ENCODE assay signal across 22 mouse cellular contexts in the genomic region with DNA sequence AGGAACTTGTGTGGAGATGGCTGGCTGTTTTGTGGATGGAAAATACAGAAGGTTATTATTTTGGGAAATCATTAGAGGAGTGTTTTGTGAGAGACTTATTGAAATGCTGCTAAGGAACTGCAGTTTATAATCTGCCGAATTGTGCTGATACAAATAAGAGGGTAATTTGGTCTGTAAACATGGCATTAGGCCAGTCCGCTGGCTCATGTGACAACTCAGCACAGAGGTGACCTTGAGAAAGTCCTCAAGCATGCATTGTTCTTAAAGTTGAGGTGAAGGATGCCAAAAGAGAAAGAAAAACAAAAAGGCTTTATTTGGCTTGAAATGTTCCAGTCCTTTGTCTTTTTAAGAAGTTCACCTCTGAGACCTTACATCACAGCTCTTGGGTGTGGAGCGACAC. TPM values are rescaled to one million over a fixed set of nuclear protein-coding genes. Genes with fewer than 3 reads are reported as not detected.
A peak's percentile ranks its signal among the peaks of the same experiment; 100 is the strongest.
DNase-seq lines count a peak whose midpoint lies in the region; ATAC-seq and TF ChIP-seq lines count a peak whose summit lies in the region.
"Had no signal": no experiment of that assay in that cellular context is flagged by ENCODE, and none has a peak within 500 bp of the region (broad histone marks: within the 10 kb centered on the region; RNA-seq: fewer than 3 reads in every experiment).

No protein-coding gene starts in this region.

- peaks cover 11% of the 10 kb centered on the region; the same call in 1 of the 2 replicates for H3K4me1 ChIP-seq in kidney, adult 2 months (ENCODE audit: control insufficient read depth, insufficient read depth, low read length)
- H3K4me1 ChIP-seq in kidney, embryonic 16.5 days (ENCODE audit: insufficient read depth, low read length), result no peaks in the 10 kb centered on the region
- H3K4me1 ChIP-seq: limb, embryonic 10.5 days; liver, embryonic 13.5 days; megakaryocyte, embryonic 14.5 days had no signal

- no peak overlapping the region for H3K4me3 ChIP-seq in kidney, adult 2 months (ENCODE audit: insufficient read depth, low read depth, low read length)
- no peak overlapping the region for H3K4me3 ChIP-seq in kidney, embryonic 16.5 days (ENCODE audit: low read length)
- H3K4me3 ChIP-seq: erythroblast, embryonic 14.5 days; heart, embryonic 15.5 days; hindbrain, embryonic 10.5 days; limb, embryonic 10.5 days; liver, embryonic 13.5 days; megakaryocyte, embryonic 14.5 days had no signal

- peak overlapping the region; percentile 72; the same call in 1 of the 2 replicates for H3K27ac ChIP-seq in kidney, adult 2 months (ENCODE audit: insufficient read depth, low read depth, low read length)
- no peak overlapping the region for H3K27ac ChIP-seq in kidney, embryonic 16.5 days (ENCODE audit: low read length)
- H3K27ac ChIP-seq: heart, embryonic 15.5 days; hindbrain, embryonic 10.5 days; limb, embryonic 10.5 days; liver, embryonic 13.5 days had no signal

- no peak for ATAC-seq in kidney, embryonic 16.5 days (ENCODE audit: low FRiP score, low TSS enrichment)
- ATAC-seq: forebrain, embryonic 16.5 days; inflammation-experienced regulatory T-cells, adult 6 months; lung, postnatal 0 days; midbrain, embryonic 16.5 days had no signal

- no peaks in the 10 kb centered on the region for H3K27me3 ChIP-seq in kidney, adult 2 months (replicated peaks; ENCODE audit: control insufficient read depth, insufficient read depth, low read length)
- H3K27me3 ChIP-seq in kidney, embryonic 16.5 days (ENCODE audit: insufficient read depth, low read length), result no peaks in the 10 kb centered on the region
- H3K27me3 ChIP-seq: CH12.LX; heart, embryonic 15.5 days; liver, embryonic 13.5 days; megakaryocyte, embryonic 14.5 days had no signal

- DNase-seq in adrenal gland, postnatal 14 days, result peak; percentile 17
- DNase-seq in adrenal gland, adult 8-10 months, result no peak
- DNase-seq in kidney, adult 2 months, result peak; percentile 80
- peak; percentile 21 for DNase-seq in ZHBTc4 (ENCODE audit: low read depth, low spot score)
- peak; percentile 73 to 77 for DNase-seq in kidney, postnatal 25 days
- DNase-seq in thymus, postnatal 14 days, result no peak
- DNase-seq: cerebellum, adult 11-12 months; cerebellum, postnatal 36 days; liver, embryonic 13.5 days; thymus, postnatal 36 days had no signal

- H3K4me2 ChIP-seq in kidney, embryonic 16.5 days (replicated peaks; ENCODE audit: low read depth, low read length), result no peak overlapping the region
- H3K4me2 ChIP-seq: heart, embryonic 15.5 days; liver, embryonic 13.5 days had no signal

- no peak for TF ChIP-seq CTCF in kidney, adult 2 months (conservative IDR thresholded peaks at IDR 0.05; ENCODE audit: insufficient read depth, insufficient read length, low read depth, low read length)

- no peaks in the 10 kb centered on the region for H3K9me3 ChIP-seq in kidney, embryonic 16.5 days (ENCODE audit: low read length)
- H3K9me3 ChIP-seq: heart, embryonic 15.5 days; hindbrain, embryonic 10.5 days; limb, embryonic 10.5 days; liver, embryonic 13.5 days had no signal

- no peak overlapping the region for H3K9ac ChIP-seq in kidney, embryonic 16.5 days (replicated peaks; ENCODE audit: low read length)
- H3K9ac ChIP-seq: heart, embryonic 15.5 days; liver, embryonic 13.5 days had no signal

- TF ChIP-seq POLR2A in kidney, adult 2 months (IDR thresholded peaks at IDR 0.05; ENCODE audit: low read depth, low read length), result no peak

- 36% methylated on average over 3 of the region's 3 CpGs for WGBS in kidney, adult 2 months
- 71% methylated on average over 3 of the region's 3 CpGs for WGBS in kidney, embryonic 16.5 days

- H3K36me3 ChIP-seq in kidney, adult 2 months (ENCODE audit: control insufficient read depth, insufficient read depth, low read length), result peaks cover 2% of the 10 kb centered on the region; the same call in 1 of the 2 replicates
- H3K36me3 ChIP-seq in kidney, embryonic 16.5 days (ENCODE audit: insufficient read depth, low read length), result no peaks in the 10 kb centered on the region
- H3K36me3 ChIP-seq: heart, embryonic 15.5 days; hindbrain, embryonic 10.5 days; limb, embryonic 10.5 days; liver, embryonic 13.5 days had no signal

RNA-seq across cellular contexts. Expression of gene Kl, which starts 21.8 kb away (rescaled TPM):
- total RNA-seq in adrenal gland, postnatal 14 days (2021), result 0.19 and 0.22 TPM in 2 replicates
- under 1 TPM in 2 of 4 experiments, not detected in 2; 0.13 to 0.17 TPM for total RNA-seq in adrenal gland, adult 8-10 months (2022)
- polyA plus RNA-seq in kidney, adult 2 months (2012; rRNA removed), result 158 and 159 TPM in 2 replicates
- 28.6 and 37.2 TPM in 2 replicates for polyA plus RNA-seq in kidney, embryonic 16.5 days (2015; fragmentation: Nextera tagmentation; extraction: Ambion mirVana)
- total RNA-seq: CH12.LX; granulocyte monocyte progenitor cell, adult 5-6 weeks had no signal
- polyA plus RNA-seq: erythroblast, embryonic 14.5 days; hindbrain, embryonic 10.5 days; inflammation-experienced regulatory T-cells, adult 6 months had no signal

Comparison
In these comparisons a context has a peak if more than half of its experiments do, and no peak if none do; other contexts are left out.
1. DNase-seq: peak in adrenal gland, postnatal 14 days (single experiment), kidney, adult 2 months (single experiment), ZHBTc4 (single experiment) and kidney, postnatal 25 days (2 of 2); none in adrenal gland, adult 8-10 months (single experiment) and thymus, postnatal 14 days (single experiment).